Mouse (Mus musculus) lung, adult 18-20 months (tissue): Measurements from ENCODE around the gene Arhgef15.

Source experiments
- DNase-seq, 2 experiments: peaks; one replicate each; pipeline ENCODE4 v3.0.0; 2022; ENCODE audit warnings: mixed read lengths in 2 of 2

Arhgef15 gene

GRCm38 (mm10) chr11:68911531-68912177 is 45.6 kb downstream of the Arhgef15 start:
- no peak for DNase-seq

- DNase-seq: no peak
Measured at GRCm38 (mm10) chr11:68908846-68909503, 48.3 kb downstream of the Arhgef15 start.

DNA sequence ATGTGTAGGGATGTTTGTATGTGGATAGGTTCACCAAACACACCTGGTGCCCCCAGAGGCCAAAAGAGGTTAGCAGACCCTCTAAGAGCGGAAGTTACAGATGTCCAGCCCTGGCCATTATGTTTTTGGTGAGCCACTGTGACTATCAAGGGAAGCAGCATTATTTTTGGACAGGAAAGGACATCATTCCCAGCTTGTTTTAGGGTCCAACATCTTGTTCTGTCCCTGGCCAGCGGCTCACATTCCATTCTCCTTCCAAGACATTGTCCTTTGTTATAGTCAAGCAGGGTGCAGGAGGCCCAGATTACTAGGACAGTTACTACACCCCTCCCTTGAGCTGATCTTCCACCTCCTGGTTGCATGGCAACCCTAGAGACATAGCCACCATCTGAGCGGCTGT is 50.0 kb downstream of the Arhgef15 start:
- DNase-seq: no peak

- DNase-seq: no peak
Measured at GRCm38 (mm10) chr11:68906461-68906790, 50.9 kb downstream of the Arhgef15 start.

DNA sequence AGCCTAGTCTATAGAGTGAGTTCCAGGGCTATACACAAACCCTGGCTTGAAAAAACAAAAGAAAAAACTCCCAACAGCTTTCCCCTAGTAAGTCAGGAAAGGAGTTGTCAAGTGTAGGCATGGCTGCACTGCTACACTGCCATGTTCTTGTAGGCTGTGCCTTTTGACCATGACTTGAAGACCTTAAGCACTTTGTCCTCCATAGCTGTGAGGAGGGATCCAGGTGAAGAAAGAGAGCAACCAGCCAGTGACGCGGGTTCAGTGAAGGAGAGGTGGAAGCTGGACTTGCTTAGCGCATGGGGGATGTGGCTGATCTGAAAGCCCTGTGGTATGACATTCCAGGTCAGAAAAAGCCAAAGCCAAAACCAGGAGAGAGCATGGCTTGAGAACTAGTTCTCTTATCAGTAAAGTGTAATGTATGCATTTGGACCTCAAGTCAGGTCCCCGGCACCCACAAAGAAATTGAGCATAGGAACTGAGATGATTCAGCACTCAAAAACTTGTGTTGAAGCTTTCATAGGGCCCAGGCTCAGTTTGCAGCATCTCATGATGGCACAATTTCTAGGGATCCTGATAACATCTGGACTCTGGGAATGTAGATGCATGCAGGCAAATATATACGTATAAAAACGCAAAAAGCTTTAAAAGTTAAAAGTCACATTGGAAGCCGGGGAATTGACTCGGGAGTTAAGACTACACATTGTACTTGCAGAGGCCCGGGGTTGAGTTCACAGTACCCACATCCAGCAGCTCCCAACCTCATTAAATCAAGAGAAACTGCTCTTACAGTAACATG is 51.4 kb downstream of the Arhgef15 start:
- DNase-seq: no peak

GRCm38 (mm10) chr11:68905138-68905531 is 52.1 kb downstream of the Arhgef15 start:
- no peak for DNase-seq

DNA sequence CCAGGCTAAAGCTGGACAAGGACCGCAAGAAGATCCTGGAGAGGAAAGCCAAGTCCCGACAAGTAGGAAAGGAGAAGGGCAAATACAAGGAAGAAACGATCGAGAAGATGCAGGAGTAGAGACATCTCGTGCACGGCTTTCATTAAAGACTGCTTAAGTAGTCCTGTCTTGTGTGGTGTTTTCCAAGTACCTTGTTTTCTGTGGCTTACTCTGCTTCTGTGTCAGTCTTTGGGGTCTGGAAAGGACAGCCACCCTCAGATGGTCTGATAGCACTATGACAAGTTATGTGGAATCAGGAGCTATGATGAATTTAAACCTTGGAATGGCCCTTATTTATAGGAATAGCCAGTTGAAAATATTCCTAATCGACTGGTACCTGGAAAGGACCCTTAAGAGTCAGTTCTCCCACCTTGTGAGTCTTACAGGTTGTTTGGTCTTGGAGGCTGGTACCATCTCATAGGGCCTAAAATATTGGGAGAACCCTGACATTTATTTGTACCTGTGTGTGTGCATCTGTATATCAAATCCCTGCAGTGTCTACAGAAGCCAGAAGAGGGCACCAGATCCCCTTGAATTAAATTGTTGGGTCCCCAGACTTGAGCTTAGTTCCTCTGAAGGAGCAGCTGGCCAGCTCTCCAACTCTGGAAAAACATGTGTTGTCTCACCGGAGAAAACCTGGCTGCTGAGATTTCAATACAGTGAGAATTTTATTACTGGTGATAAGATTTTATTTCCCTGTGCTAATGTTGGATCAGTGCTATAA is 52.7 kb downstream of the Arhgef15 start:
- DNase-seq: peak; percentile 67 to 75

GRCm38 (mm10) chr11:68903775-68904174 is 53.5 kb downstream of the Arhgef15 start:
- no peak for DNase-seq

DNA sequence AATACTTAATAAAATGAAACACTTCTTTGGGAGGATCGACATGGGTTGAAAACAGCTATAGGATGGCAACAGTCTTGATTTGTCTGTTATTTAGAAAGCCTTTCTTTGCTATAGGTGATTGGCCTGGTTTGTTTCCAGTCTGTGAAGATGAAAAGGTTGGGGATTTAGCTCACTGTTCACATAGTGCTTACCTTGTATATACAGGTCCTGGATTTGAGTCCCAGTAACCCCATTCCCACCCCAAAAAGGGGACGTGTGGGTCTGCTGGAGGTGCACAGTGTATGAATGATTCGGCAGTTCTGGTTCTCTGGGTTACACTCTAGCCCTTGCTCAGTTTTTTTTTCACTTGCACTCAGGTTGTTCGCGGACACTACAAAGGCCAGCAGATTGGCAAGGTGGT is 54.5 kb downstream of the Arhgef15 start:
- DNase-seq: no peak

DNA sequence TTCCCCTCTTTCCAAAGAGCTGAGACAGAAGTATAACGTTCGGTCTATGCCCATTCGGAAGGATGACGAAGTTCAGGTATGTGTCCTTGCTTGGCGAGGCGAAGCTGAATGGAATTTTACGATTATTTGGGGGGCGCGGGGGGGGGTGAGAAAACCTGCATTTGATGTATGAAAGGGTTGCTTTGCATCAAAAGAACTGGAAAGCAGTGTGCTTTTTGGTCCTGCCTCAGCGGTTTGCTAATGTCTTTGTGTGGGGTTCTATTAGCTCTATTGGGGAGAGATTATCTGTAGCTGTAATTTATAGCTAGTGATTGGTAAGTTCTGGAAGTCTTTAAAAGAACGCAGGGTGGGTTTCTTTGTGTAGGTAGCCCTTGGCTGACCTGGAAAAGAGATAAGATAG is 54.9 kb downstream of the Arhgef15 start:
- no peak for DNase-seq

GRCm38 (mm10) chr11:68902047-68902364 is 55.3 kb downstream of the Arhgef15 start:
- DNase-seq: no peak

GRCm38 (mm10) chr11:68901351-68902046 is 55.8 kb downstream of the Arhgef15 start, which contains the start of gene Rpl26:
TSS of gene Rpl26 (plus strand) at chr11:68901583.
- peak; percentile 98 to 99 for DNase-seq

DNA sequence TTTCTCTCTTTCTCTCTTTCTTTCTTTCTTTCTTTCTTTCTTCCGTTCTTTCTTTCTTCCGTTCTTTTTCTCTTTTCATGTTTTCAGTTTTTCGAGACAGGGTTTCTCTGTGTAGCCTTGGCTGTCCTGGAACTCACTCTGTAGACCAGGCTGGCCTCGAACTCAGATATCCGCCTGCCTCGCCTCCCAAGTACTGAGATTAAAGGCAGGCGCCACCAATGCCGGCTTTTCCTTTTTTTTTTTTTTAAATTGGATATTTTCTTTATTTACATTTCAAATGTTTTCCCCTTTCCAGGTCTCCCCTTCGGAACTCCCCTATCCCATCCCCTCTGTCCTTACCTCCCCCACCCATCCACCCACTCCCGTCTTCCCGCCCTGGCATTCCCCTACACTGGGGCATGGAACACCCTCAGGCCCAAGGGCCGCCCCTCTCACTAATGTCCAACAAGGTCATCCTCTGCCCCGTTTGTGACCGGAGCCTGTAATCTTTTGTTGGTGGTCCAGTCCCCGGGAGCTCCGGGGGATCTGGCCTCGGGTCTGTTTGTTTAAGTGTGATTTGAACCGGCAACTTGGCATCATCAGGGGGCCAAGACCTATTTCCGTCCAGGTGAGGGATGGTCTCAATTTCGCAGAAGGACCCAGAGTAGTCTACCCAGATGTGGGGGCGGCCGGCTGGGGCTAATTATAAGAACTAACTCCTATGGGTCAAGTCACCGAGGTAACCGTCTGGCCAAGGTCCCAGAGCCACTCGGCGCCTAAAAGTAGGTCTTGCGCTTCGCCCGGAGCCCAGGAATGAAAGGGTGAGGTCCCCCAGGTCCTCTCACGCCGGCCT is 56.5 kb downstream of the Arhgef15 start:
- DNase-seq: no peak

GRCm38 (mm10) chr11:68899815-68900214 is 57.5 kb downstream of the Arhgef15 start:
- DNase-seq: no peak

DNA sequence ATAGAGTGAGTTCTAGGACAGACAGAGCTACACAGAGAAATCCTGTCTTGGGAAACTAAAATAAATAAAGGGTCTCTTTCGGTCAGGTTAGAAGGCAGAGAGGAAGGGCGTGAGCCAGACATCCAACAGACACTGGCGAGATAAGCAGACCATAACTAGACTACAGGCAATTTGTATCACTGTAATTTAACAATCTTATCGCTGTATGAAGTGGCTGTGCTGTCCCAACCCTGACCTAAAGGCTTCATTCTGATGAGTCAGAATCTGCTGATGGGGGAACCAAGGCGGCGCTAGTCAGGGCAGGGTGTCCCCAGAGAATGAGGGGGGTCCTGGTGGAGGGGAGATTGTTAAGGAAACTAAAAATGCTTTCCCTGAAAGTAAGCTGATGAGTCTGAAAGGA is 58.5 kb downstream of the Arhgef15 start:
- no peak for DNase-seq

DNA sequence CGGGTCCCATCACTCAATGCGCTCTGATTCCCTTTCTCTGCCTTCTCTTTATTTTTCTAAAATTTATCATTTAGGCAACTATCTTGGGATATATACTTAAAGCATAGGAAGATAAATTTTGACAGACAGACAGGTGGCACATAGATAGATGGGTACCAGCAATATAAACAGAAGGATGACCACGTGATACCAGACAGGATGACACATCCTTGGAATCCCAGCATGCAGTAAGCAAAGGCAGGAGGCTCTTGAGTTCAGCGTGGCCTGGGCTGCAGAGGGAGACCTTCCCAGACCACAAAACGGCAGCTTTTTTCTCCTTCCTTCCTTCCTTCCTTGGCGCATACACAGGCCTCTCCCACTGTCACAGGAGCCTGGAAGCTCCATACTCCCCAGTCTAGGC is 59.4 kb downstream of the Arhgef15 start:
- DNase-seq: no peak

GRCm38 (mm10) chr11:68897120-68897519 is 60.2 kb downstream of the Arhgef15 start:
- peak; percentile 33 to 42 for DNase-seq

- no peak for DNase-seq
Measured at GRCm38 (mm10) chr11:68896247-68896646, 61.0 kb downstream of the Arhgef15 start.

- DNase-seq: no peak
Measured at GRCm38 (mm10) chr11:68893911-68894464, 63.3 kb downstream of the Arhgef15 start.
